Mouse (Mus musculus): ENCODE measurements around the gene Abcg4.
A peak's percentile ranks its signal among the peaks of the same experiment; 100 is the strongest.
"Not testable (repeated sequence)": the region's sequence is repeated elsewhere in the genome, so short reads cannot be mapped to it uniquely, and the experiment has no call there.

Abcg4 gene

DNA sequence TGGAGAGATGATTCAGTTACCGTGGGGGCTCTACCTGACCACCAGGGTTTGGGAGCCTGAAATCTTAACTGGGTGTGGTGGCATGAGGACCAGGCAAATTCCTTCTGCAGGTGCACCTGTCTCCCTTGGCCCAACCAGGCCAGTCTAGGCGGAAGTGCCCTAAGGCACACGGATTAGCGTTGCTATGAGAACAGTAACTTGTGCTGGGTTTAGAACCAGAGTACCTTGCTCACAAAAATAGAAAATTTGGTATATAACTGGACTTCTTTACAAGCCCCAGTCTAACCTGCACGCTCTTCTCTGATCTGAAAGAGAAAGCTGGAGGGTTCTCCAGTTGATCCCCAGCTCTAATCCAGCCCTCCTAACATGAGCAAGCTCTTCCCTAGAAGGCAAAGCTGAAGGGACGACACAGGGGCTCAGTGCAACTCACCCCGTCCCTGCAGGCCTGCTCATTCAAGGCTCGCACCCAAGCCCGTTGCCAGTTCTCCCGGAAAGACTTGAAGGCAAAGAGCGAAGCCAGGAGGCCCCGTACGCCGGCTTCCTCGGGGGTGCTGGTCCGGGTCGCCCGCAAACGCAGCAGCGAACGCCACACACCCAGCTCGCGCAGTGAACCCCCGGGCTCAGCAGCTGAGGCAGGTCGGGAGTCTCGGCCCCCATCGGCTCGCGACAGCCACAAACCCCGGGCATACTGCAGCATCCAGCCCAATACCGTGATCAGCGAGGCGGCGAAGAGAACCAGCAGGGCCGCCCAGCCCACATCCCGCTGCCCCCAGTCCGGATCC, 30.9 kb upstream of the Abcg4 start:
- peak; percentile 38 for DNase-seq

DNA sequence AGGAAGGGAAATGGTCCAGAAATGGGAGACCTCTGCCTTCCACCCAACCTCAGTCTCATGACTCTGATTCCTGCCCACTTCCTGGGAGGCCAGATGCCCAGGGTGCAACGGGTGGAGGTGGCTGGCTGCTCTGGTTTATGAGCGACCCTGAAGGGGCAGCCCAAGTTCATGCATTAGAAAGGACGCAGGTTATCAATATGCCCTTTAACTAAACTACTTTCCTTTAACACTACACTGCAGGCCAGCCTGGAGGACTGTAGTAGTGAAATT, 30.3 kb upstream of the Abcg4 start:
- DNase-seq, result no peak

DNA sequence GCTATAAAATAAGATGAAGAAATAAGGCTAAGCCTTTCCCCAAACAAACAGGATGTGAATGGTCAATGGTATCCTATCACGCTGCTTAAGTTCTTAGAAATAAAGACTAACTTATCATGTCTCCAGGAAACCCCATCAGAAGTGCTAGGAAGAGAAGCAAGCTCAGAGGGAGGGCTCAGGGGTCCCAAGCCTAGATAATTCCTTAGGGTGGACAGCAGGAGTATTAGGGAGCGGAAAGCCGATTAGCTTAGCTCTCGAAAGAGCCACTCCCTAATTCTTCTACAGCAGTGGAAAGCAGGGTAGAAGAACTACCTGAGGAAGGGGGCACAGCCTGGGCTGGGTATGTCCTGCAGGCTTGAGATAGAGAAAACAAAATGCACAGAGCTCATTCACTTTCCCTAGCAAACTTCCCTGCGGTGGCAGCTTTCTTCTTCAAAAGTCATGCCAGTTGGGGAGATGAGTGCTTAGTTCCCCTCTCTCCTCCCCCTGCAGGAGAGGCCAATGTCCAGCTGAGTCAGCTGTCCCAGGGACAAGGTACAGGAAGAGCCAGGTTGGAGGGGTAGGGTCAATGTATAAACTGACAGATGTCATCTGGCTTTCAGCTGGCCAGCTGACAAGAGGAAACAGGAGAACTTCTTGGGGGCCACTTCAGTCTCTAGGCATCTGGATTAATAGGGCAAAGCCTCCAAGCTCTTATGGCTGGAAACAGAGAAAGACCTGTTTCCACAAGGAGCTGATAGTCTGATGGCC, 29.8 kb upstream of the Abcg4 start:
- DNase-seq, result no peak

DNA sequence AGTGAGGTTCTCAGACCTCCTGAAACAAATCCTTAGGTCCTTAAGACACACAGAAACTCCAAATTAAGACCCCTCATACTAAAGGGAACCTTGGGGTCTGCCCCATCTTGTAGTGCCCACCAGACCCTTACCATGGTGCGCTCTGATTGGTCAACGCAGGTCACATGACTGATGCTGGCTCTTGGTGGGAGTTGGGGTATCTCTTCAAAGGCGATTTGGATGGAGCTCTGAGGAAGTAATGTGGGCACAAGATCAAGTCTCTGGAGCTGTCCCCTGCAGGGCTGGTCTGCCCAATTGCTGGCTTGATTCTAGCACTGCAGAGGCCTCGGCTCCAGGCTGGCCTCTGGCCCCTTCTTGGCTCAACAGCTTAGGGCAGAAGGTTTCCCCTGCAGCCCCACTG, 29.0 kb upstream of the Abcg4 start:
- no peak for DNase-seq

DNA sequence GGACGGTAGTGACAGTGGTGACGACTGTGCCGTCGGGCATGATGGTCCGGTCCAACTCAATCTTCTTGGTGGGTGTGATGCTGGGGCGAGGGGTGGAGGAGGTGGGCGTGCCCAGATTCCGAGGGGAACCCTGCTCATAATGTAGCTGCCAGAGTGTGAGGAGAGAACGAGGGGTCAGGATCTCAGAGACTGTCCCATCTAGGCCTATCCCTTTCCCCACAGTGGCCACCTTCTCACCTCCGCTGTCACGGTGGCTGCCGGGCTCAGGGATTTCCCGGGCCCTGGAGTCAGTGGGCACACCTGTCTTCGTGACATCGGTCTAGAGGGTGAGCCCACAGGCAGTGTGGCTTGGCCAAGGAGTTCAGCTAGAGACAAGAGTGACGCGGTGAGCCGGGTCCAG, 26.5 kb upstream of the Abcg4 start:
- DNase-seq, result no peak

DNA sequence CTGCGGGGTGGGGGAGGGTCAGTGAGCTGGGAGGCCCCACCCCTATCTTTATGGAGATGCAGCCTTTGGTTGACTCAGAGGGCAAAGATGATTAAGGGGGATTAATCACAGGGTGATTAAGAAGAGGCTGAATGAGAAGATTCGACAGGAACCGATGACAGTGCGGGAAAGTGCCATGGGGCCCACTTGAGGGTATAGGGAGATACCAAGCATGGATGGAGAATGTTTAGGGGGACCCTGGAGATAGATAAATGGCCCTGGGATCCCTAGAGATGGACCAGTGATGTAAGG, 25.8 kb upstream of the Abcg4 start:
- DNase-seq, result no peak

DNA sequence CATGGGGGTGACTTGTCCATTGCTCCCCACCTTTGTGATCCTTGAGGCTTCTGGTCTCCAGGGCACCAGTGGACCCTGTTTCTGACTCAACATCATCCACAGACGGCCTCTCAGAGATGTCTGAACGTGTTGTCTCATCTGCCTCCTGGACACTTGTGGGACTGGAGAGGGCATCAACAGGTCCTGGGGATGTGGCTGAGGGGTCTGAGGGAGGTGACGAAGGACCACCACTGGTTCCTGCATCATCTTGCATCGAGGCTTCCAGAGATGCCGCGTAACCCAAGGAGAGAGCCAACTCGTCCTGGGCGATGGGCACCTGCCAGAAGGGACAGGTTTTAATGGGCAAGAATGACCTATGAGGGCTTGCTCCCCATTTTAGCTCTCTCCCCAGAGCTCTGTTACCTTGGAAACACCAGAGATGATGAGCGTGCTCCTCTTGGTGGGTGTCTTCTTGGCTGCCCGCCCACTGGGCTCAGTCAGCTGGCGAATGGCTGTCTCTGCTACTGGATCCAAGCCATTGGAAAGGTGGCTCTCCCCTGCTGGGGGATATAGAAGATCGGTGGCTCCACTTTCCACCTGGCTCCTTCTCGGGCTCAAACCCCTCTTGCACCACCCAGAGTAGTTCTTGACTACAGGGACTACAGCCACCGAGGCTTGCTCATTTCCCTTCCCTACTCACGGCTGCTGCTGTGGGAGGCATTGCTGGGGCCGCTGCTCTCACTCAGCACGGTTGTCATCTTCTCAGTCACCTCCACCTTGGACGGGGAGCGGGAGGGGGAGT, 25.3 kb upstream of the Abcg4 start:
- DNase-seq, result peak; percentile 87

DNA sequence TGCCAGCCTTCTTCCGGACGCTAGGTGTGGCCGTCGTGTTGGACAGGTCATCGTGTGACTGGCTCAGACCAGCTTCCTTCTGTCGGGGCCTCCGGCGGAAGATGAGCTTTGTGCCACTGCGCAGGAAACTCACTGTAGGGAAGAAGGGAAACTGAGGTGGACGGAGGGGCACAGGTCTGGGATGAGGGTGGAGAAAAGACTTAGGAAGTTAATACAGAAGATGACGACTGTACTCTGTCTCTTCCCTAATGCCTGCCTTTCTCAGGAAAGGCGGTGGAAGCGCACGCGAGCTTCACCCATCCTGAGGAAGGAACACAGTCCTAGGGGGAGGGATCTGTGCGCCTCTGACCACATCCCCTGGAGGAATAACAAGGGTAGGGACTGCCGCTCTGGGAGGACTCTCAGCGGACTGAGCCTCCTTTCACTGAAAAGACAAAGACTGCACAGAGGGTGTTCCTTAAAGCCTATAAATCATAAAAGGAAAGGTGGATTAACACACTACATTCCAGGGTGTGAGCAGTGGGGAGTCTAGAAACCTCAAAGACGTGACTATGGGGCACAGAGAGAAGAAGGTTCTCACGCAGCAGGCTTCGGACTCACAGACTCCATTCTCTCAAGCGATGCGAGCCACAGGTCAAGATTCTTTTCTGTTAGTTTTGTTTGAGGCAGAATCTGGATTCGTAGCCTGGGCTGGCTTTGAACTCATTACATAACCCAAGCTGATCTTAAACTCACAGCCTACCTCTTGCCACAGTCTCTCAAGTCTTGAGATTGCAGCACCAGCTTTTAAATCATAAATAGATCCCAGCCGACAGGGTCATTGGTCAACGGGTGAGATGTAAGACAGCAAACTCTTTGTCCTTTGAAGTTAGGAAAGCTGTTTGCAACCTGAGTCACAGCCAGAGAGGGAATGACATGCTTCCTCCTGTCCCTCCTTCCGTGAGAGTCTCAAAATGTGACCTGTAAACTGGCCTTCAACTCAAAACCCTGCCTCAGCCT, 23.0 kb upstream of the Abcg4 start:
- DNase-seq, result no peak

DNA sequence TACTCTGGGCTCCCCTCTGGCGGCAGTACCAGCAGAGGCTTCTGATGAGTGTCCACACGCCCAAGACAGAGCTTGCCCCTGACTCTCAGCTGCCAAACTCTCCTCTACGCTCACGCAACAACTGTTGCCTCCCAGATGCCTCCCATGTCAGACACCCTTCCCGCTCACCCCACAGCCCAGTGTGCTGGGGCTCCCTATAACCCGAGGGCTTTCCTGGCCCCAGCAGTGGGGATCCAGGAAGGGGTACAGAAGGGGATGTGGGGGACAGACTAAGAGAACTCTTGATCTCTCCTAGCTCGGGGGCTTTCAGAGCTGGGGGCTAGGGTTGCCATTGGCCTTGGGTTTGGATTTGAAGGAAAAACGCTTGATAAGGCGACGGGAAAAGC, 22.3 kb upstream of the Abcg4 start:
- DNase-seq, result no peak

DNA sequence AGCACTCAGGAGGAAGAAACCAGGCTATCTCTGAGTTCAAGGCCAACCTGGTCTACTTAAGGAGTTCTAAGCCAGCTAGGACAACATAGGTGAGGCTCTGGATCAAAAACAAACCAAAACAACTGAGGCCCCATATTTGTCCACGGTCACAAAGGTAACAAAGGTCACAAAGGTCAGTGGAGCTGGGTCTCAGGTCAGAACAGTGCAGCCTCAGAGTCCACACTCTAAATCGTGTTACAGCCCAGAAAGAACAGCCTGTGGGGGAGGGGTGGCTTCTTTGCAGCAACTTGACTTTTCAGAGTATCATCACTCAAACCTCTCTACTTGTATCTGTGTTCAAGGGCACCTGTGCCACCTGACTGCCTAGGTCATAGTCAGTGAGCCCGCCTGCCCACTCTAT, 21.3 kb upstream of the Abcg4 start:
- no peak for DNase-seq

DNA sequence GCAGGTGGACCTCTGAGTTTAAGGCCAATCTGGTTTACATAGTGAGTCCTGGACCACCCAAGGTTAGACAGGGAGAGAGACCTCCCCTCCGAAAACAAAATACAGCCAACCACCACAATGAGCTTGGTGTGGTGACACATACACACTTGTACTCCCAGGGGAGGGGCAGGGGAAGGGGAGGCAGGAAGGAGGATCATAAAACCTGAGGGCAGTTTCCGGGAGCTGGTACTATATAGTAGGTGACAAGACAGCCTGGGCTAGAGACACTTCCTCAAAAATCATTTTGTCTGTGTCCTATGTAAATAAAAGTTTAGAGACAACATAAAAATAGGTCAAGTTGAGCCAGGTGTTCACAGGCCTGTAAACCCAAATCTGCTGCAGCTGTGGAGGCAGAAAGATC, 18.8 kb upstream of the Abcg4 start:
- no peak for DNase-seq

DNA sequence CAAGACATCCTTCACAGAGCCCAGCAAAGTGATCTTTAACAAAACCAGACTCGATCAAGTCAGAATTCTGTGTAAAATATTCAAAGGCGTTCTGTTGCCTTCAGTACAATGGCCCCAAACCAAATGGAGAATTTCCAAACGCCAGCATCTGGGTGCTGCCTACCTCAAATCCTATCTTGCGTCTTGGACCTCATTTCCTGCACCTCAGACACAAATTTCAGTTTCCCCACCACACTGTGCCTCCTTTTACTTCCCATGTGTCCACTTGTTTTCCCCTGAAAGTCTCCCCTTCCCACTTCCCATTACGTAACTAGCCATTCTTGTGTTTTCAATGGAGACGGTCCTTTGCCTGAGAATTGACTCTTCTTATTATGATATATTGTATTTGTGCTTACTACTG, 18.1 kb upstream of the Abcg4 start:
- DNase-seq, result no peak

DNA sequence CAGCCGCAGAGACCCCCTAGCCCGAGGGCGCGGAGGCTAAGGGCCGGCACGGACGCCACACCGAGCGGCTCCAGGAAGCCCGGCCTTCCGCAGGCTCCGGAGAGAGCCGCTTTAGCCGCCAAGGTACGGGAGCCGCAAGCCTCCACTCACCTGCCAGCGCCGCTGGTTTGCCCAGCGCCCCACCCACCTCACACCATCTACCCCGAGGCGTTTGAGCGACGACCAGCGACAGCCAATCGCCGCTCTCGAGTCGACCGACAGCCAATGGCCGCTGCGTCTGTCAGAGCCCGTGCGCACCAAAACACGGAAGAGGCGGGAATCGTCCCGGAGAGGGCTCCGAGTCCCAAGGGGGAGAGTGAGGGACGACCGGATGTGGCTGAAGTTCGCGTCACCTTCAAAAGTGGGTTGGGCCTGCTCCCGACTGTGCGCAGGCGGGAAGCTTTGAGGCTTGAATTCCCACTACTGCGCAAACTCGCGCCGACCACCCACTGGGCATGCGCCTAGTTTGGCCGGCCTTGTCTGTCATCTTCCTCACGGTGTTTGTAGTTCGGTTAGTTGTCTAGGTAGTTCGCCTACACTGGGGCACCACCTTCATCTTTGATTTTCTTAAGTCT, 17.2 kb upstream of the Abcg4 start, which contains the start of gene Hinfp:
Hinfp (minus strand) TSS at position 206 of the 614 bp plus-strand sequence.
- DNase-seq, result peak; percentile 97

DNA sequence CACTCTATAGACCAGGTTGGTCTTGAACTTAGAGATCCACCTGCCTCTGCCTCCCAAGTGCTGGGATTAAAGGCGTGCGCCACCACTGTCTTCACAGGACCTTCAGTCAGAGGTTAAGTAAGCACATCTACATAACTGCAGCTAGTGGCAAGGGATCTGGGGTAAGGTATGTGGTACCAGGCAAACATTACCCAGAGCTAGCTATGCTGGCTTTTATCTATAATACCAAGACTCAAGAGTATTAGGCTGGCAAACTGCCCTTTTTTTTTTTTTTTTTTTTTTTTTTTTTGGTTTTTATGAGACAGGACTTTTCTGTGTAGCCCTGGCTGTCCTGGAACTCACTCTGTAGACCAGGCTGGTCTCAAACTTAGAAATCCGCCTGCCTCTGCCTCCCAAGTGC, 11.6 kb upstream of the Abcg4 start:
- not testable (repeated sequence) for DNase-seq

DNA sequence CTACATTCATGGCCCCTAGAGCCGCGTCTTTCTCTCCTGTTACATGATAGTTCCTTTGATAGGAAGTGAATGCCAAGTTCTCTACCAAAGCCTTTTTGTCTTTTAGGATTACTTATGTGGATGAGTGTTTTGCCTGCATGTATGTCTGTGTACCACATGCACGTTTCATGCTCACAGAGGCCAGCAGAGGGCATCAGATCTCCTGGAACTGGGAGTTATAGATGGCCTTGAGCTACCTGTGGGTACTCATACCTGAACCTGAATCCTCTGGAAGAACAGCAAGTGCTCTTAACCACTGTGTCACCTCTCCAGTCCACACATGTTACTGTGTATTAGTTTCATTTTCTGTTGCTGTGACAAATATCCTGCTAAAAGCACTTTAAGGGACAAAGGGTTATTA, 4.1 kb upstream of the Abcg4 start:
- DNase-seq, result no peak

DNA sequence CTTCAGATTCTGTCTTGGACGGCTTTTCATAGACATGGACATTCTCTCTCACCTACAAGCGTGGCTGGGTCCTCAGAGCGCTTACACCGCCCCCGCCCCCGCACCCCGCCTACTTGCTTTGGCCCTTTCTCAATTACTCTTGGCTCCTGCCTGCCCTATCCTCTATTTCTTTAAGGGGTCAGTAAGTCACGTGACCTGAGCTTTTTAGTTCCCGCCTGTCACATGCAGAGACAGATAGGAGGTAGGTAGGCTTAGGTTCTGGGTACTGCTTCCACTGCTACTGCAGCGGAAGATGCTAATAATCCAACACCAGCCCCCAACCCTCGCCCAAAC, 510 bp upstream of the Abcg4 start:
- DNase-seq, result no peak

DNA sequence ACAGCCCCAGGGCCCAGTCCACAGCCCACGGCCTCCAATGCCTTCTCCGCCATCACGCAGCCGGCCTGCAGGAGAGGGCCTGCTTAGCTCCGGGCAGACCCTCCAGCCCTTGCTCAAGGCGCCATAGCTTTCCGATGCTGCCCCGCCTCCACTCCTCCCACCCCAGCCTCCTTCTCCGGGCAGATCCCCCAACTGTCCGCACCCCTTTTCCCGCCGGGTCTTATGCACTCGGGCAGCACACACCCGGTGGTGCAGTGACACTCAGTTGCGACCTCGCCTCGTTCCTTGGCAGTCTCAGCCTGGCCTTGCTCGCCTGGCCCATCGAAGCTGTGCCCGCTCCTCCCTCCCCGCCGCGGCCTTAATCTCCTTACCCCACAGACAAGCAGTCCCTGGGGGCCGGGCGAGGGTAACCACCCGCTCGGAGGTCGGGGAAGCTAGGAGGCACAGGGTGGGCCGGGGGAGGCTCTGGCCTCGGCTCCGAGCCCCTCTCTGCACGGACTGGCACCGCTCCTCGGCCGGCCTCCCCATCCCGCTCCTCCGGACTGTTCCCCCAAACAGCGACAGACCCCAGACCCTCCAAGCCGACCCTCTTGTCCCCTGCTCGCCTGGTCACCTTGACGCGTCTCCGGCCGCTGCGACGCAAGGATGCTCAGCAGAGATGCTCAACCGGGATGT, 877 bp downstream of the Abcg4 start:
- peak; percentile 38 for DNase-seq

DNA sequence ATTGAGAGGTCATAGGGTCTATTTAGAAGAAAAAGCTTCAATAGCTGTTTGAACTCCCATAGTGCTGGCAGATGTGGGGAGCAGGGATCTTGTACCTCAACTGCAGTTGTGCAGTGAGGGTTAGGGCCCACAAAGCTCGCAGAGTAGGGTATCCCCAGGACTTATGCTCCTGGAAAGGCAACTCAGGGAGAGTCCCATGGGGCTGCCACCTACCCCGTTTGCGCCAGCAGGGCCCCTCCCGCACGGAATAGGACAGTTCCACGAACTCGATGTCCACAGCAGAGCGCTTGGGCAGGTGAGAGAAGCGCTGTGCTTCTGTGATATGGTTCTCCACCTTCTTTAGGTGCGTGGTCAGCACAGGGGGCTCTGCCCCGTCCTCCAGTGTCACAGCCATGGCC, 1.4 kb downstream of the Abcg4 start:
- DNase-seq, result no peak

DNA sequence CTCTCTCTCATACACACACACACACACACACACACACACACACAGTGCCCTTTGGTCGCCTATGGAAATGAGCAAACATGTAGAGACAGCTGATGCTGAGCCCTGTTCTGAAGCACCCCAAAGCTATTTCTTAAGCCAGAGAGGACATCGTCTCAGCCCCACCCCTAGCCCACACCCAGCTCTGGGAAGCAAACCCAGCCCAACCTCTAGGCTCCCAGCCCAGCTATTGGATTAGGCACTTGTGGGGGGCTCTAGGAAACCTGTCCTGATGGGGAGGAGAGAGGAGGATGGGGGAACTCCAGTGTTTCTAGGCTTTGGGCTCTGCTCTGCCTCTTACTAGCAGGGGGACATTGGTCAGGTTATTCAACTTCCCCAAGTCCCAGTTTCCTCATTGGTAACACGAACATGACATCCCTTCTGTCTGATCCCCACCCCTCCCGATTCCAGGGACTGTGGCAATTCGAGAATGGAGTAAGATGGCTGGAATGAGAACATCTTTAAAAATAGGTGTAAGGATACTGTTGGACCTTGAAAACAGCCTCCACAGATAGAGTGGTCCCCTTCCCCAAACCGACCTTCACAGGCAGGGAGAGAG, 2.1 kb downstream of the Abcg4 start:
- DNase-seq, result no peak

DNA sequence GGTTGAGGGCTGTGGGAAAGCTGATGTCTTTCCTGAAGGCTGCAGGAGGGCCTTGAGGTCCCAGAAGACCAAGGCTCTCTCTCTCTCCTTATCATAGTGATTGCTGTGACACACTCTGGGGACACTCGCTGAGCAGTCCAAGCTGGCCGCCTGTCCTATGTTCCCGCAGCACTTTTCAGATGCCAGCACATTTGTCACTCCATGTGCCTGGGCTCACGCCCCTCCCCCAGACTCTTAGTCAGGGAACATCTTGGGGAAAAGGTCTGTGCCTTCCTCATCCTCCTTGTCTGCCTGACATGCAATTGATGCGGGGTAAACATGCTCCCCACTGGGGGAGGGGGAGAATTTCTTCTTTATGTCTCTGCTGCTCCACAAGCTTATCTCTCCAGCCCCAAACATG, 5.2 kb downstream of the Abcg4 start:
- no peak for DNase-seq

DNA sequence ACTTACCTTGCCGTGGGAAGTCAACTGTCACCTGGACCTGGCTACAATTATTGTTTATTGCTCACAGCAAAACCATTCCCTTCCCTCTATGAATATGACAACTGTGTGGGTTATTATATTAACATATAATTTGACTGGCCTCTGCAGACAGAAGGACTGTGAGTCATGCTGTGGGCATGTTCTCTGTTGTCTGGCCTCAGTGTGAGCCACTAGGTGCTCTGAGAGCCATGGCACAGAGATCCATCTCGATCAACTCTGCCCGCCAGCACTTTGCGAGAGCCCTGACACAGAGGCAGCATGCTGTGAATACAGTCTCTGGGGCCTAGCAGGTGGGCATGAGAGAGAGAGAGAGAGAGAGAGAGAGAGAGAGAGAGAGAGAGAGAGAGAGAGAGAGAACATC, 18.4 kb downstream of the Abcg4 start:
- no peak for DNase-seq

DNA sequence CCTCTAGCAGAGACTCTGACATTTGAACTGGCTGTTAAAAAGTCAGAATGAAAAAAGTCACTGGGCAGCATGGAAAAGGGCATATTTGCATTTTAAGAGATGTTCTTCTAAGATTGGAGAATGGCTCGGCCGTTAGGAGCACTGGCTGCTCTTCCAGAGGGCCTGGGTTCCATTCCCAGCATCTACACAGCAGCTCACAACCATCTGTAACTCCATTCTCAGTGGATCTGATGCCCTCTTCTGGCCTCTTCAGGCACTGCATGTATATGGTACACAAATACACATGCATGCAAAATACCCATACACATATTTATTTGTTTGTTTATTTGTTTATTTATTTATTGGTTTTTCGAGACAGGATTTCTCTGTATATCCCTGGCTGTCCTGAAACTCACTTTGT, 19.3 kb downstream of the Abcg4 start:
- no peak for DNase-seq

Data from right cerebral cortex, postnatal 14 days (tissue).